Mouse (Mus musculus): ENCODE results near the gene Abr. TPM values are rescaled to one million over a fixed set of nuclear protein-coding genes. Genes with fewer than 3 reads are reported as not detected.

Gene Abr
- polyA plus RNA-seq, 1 experiment from 2014 or later = 32.3 TPM

DNA sequence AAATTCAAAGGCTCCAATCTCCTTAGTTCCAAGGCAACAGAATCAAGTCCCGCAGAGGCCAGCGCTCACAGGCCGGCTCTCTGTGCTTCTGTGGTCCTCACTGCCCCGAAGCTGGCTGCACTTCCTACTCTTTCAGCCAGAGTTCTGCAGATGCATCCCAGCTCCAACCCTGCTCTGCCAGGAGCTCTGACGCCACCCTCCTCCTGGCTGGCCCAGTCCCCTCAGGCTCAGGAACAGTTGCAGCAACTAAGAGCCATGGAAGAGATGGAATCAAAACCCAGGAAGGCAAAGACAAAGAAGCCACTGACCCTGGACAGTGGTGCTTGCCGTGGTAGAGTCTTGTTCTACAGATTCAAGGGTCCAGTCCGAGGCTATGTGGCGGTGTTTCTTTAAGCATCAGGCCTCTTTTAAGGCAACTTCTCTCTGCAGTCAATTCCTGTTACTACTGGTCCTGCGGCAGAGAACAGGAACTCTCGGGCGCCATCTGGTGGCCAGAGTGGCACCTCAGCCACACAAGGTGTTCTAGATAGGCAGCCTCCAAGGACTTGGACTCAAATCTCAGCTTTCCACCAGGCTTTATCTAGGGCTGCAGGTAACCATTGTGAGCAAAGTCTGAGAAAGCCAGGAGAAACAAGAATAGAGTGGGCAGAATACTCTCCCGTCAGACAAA, 44.4 kb downstream of the Abr start:
- H3K9ac ChIP-seq (ENCODE audit: low read depth, low read length) = no peak overlapping the region
- H3K27ac ChIP-seq (ENCODE audit: low read depth, low read length) = no peak overlapping the region
- no peaks in the 10 kb centered on the region for H3K4me1 ChIP-seq (replicated peaks; ENCODE audit: control insufficient read depth, insufficient read depth, low read length)
- H3K4me2 ChIP-seq (replicated peaks; ENCODE audit: low read depth) = no peak overlapping the region
- no peak overlapping the region for H3K4me3 ChIP-seq (ENCODE audit: low read depth, low read length)
- TF ChIP-seq CTCF (IDR thresholded peaks at IDR 0.05; ENCODE audit: low read depth) = peak; percentile 97
- H3K27me3 ChIP-seq (replicated peaks; ENCODE audit: control insufficient read depth, insufficient read depth, low read length) = no peaks in the 10 kb centered on the region
- H3K36me3 ChIP-seq (ENCODE audit: control insufficient read depth, insufficient read depth) = no peaks in the 10 kb centered on the region
- ATAC-seq = peak; percentile 51; the same call in 1 of the 2 replicates
- WGBS = 37% methylated on average over 12 of the region's 12 CpGs
- no peaks in the 10 kb centered on the region for H3K9me3 ChIP-seq (ENCODE audit: control insufficient read depth)

DNA sequence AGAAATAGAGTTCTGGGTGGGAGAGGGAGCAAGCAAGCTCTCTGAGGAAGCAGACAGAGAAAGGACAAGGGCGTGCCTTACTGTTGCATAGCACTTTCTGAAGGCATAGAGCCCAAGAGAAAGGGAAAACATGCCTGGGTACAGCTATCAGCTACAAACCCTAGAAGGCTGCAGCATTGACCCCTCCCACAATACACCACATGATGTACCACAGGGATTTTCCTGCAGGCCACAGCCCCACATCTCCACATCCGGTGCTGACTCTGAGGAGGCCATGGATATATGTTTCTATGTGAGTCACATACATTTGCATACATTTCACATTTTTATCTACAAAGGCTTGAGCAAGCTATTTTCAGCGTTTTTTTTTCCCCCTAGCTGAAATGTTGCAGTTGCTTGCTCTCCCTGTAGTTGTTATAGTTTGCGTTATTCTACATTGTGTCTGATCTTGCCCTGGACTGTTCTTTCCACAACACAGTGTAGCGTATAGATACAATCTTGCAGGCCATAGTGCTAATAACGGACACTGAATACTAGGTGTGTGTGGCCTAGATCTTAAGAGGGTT, 49.2 kb downstream of the Abr start:
- no peak overlapping the region for H3K9ac ChIP-seq (ENCODE audit: low read depth, low read length)
- H3K27me3 ChIP-seq (replicated peaks; ENCODE audit: control insufficient read depth, insufficient read depth, low read length) = 0 out of 2 replicates have a peak, but pooled peaks cover 5% of the 10 kb centered on the region
- peaks cover 4% of the 10 kb centered on the region; the same call in 1 of the 2 replicates for H3K4me1 ChIP-seq (replicated peaks; ENCODE audit: control insufficient read depth, insufficient read depth, low read length)
- no peak overlapping the region for H3K27ac ChIP-seq (ENCODE audit: low read depth, low read length)
- no peak overlapping the region for H3K4me3 ChIP-seq (ENCODE audit: low read depth, low read length)
- WGBS = 77% methylated on average over 6 of the region's 6 CpGs
- H3K9me3 ChIP-seq (ENCODE audit: control insufficient read depth) = no peaks in the 10 kb centered on the region
- no peak overlapping the region for H3K4me2 ChIP-seq (replicated peaks; ENCODE audit: low read depth)
- no peak for TF ChIP-seq CTCF (IDR thresholded peaks at IDR 0.05; ENCODE audit: low read depth)
- no peaks in the 10 kb centered on the region for H3K36me3 ChIP-seq (ENCODE audit: control insufficient read depth, insufficient read depth)
- no peak for ATAC-seq

DNA sequence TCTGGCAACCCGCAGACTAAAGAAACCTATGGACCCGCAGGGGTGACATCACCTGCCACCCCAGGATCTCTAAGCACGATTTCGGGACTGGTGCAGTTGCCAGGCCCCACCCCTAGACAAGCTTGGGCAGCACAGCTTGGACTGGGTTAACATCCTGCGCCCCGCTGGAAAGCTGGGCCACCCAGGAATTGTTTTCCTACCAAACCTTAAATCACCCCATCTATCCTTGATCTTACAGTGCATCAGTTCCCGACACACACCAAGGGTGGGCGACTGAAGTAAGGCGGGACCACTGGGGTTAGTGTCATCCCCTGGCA, 50.5 kb downstream of the Abr start:
- WGBS = 7% methylated on average over 9 of the region's 9 CpGs
- Histone ChIP-seq H3K36me3 (ENCODE audit: control insufficient read depth, insufficient read depth) (no peaks in the 10 kb centered on the region), H3K4me1 (replicated peaks; ENCODE audit: control insufficient read depth, insufficient read depth, low read length) (peaks cover 4% of the 10 kb centered on the region; the same call in 1 of the 2 replicates), H3K4me3 (ENCODE audit: low read depth, low read length) (peak overlapping the region; percentile 56), H3K9me3 (ENCODE audit: control insufficient read depth) (no peaks in the 10 kb centered on the region), H3K9ac (ENCODE audit: low read depth, low read length) (peak overlapping the region; percentile 55), H3K4me2 (replicated peaks; ENCODE audit: low read depth) (peak overlapping the region; percentile 95), H3K27me3 (replicated peaks; ENCODE audit: control insufficient read depth, insufficient read depth, low read length) (0 out of 2 replicates have a peak, but pooled peaks cover 5% of the 10 kb centered on the region), H3K27ac (ENCODE audit: low read depth, low read length) (no peak overlapping the region)
- ATAC-seq = 0 out of 2 replicates have a peak, but pooled peaks have one; percentile 9
- no peak for TF ChIP-seq CTCF (IDR thresholded peaks at IDR 0.05; ENCODE audit: low read depth)

DNA sequence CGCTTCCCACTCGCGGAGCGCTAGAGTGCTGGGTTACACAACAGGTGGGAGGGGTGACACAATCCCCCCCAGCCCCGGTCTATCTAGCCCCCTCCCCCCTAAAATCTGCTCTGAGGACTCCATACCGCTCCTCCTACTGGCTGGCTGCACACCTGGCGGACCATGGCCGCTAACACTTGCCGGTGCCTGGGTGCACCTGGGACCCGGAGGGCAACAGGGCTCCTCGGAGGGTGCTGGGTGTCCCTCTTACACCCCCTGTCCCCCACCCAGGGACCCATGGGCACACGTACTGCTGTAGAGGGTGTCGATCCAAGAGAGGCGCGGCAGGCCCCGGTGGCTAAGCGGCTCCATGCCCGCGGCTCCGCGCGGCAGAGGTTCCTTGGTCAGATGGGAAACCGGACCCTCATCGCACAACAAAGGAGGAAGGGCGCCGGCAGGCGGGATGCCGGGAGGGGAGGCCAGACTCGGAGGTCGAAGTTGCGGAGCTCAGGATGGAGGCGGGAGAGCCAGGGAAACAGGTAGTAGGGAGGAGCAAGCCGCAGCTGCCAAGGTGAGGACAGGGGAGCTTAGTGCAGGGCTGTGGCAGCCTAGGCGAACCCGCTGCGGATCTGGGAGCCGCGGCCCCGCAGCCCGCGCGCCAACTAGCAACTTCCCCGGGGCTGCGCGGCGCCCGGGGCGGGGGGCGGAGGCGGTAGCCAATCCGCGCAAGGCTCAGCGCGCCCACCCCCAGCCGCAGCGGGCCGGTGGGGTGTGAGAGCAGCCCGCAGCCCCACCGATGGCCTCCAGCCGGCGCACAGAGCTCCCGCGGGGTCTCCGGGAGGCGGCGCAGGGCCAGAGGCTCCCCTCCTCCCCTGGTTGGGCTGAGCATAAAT, 51.1 kb downstream of the Abr start:
- peak; percentile 23; the same call in 1 of the 2 replicates for TF ChIP-seq CTCF (IDR thresholded peaks at IDR 0.05; ENCODE audit: low read depth)
- peak overlapping the region; percentile 55 for H3K9ac ChIP-seq (ENCODE audit: low read depth, low read length)
- peak; percentile 53; the same call in 1 of the 2 replicates for ATAC-seq
- peaks cover 4% of the 10 kb centered on the region; the same call in 1 of the 2 replicates for H3K4me1 ChIP-seq (replicated peaks; ENCODE audit: control insufficient read depth, insufficient read depth, low read length)
- H3K36me3 ChIP-seq (ENCODE audit: control insufficient read depth, insufficient read depth) = no peaks in the 10 kb centered on the region
- no peak overlapping the region for H3K27ac ChIP-seq (ENCODE audit: low read depth, low read length)
- H3K9me3 ChIP-seq (ENCODE audit: control insufficient read depth) = no peaks in the 10 kb centered on the region
- peak overlapping the region; percentile 95 for H3K4me2 ChIP-seq (replicated peaks; ENCODE audit: low read depth)
- 3% methylated on average over 49 of the region's 66 CpGs for WGBS
- H3K27me3 ChIP-seq (replicated peaks; ENCODE audit: control insufficient read depth, insufficient read depth, low read length) = 0 out of 2 replicates have a peak, but pooled peaks cover 5% of the 10 kb centered on the region
- H3K4me3 ChIP-seq (ENCODE audit: low read depth, low read length) = peak overlapping the region; percentile 56

DNA sequence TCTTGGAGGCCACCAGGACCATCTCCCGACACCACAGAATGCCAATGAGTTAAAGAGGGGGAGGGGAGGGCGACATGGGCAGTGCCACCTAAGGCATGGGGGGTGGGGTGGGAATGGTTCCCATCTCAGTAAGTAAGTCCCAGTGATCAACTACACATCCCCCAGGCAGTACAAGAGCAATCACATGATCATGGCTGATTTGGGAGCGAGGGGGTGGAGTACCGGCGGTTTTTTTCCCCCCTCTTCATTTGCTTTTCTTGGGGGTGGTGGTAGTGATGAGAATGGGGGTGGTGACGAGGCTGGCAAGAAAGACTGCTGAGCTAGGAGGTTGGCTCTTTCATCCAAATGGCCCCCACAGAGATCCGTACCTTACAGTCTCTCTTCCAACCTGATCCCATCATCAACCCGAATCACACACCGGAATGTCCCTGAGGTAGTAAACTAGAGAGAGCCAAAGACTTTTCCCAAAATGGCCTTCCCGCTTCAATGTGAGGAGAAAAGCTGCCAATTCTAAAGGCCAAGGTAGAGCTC, 51.8 kb downstream of the Abr start:
- H3K9ac ChIP-seq (ENCODE audit: low read depth, low read length) = no peak overlapping the region
- no peak for ATAC-seq

More for the DNA sequence above, 51.8 kb downstream of the Abr start:
- H3K36me3 ChIP-seq (ENCODE audit: control insufficient read depth, insufficient read depth) = no peaks in the 10 kb centered on the region
- H3K27me3 ChIP-seq (replicated peaks; ENCODE audit: control insufficient read depth, insufficient read depth, low read length) = 0 out of 2 replicates have a peak, but pooled peaks cover 5% of the 10 kb centered on the region
- no peak overlapping the region for H3K27ac ChIP-seq (ENCODE audit: low read depth, low read length)
- peak overlapping the region; percentile 95 for H3K4me2 ChIP-seq (replicated peaks; ENCODE audit: low read depth)
- no peaks in the 10 kb centered on the region for H3K9me3 ChIP-seq (ENCODE audit: control insufficient read depth)
- TF ChIP-seq CTCF (IDR thresholded peaks at IDR 0.05; ENCODE audit: low read depth) = no peak
- peak overlapping the region; percentile 56 for H3K4me3 ChIP-seq (ENCODE audit: low read depth, low read length)
- 39% methylated on average over 10 of the region's 10 CpGs for WGBS
- H3K4me1 ChIP-seq (replicated peaks; ENCODE audit: control insufficient read depth, insufficient read depth, low read length) = peaks cover 4% of the 10 kb centered on the region; the same call in 1 of the 2 replicates
